Mouse (Mus musculus): Measurements from ENCODE around the gene Nrxn3.

Nrxn3 gene

DNA sequence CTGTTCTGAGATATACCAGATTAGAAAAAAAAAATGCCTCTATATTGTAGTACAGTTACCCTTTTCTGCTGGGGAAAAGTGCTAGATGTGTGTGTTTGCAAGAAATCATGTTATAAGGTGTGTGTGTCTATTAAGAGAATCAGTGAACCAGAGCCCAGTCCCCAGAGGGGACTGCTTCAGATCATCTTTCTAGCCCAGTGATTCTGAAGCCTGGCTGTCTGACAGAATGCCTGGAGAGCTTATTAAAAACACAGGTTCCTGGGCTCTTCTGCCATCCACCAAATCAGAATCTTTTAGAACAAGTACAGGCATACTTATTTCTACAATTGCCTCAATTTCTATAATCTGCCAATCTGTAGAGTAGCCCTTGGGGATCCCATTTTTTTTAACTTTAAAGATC, 349.8 kb downstream of the Nrxn3 start:
- CTCF ChIA-PET, result no interaction called here

DNA sequence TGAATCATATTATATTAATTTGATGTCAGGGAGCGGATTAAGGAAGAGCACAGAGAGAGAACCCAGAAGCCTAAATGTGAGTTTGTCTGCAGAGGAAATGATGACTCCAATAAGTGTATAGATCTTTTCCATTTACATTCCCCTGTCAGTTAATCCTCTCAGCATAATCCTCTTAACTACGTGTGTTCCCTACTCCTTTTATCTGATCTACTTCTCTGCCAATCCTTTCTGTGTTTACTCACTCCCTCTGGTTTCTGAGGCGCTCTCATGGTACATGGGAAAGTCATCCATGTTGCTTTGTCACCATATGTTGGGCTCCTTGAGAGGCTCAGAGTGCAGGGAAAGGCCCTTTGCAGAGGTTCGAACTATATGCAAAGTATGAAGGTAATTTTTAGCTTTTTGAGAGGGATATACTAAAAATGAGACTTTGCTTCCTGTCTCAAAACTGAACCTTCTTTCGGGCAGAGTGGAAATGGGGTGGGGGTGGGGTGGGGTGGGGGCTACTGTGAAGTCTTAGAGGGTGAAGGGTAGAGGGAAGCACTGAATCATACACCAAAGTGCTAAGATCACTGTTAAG, 350.6 kb downstream of the Nrxn3 start:
- CTCF ChIA-PET, result no interaction called here

DNA sequence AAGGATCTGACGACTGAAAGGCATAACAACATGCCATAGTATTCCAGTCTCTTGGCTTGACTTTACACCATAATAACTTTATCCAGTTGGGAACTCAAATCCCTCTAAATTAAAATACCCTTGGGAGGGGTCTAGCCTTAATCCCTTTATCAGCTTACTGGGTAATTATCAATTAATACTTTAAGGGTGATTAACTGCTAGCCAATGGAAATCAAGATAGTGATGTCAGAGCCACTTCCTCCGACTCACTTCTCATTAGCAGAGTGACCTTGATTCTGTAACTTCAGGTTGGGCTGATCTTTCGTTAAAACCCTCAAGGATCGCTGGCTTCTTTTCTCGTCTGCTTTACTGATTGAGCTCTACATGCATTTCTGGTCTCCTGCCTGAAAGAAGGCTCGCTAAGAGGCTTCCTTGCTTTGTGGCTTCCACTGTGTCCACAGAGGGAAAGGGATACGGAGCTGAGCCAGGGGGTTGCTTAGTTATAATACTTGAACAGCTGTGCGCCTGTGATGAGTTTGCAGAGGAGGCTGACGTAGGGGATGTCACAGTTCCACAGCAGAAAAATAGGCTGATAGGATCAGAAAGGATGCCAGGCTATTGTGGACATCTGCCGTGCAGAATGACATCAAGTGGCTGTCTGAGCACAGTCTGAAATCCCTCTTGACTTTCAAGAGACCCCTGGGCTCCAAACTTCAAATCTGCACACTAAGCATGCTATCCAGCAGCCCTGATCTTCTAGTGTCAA, 352.0 kb downstream of the Nrxn3 start:
- CTCF ChIA-PET, result no interaction called here

DNA sequence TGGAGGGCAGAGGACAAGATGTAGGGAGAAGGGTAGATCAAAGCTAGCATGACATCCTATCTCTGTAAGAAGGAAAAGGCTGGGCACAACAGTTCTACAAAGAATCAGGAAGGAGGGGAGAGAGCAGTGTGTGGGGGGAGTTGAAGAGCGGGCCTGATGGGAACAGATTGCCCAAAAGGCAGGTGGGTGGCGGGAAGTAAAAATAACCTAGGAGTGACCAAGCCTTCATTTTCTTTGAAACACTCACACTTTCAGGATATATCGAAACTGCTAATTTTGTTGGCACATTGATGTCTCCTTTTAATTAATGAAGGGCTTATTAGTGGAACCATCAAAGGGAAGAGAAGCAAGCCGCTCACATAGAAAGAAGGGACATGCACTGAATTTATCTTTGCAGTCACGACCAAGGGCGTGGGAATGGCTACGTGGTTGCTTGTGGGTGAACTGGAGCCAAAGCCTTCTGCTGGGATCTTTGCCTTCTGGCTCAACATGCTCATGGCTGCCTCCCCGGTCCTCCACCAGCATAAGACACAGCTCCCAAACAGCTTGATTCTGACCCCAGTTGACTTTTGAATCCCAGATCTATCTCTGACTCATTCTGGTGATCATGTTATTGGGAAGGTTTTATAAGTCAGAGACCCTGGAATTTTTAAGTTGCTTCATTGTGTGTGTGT, 371.3 kb downstream of the Nrxn3 start:
- CTCF ChIA-PET, result no interaction called here

DNA sequence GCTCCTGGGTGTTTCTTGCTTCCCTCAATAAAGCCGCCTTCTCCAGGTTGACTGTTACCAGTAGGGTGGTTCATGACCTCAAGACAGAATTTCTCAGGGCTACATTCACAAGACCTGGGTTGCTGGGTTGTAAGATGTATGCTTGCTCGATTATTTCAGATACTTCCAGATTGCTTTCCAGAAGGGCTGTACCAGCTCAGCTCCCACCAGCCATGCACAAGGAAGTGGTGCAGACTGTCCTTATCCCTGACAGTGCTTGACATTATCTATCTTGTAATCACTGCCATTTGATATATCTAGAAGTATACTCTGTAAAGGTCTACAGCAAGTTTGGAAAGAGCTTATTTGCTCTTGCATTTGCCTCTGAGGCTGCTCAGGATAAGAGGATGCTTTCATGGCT, 374.9 kb downstream of the Nrxn3 start:
- CTCF ChIA-PET, result no interaction called here

DNA sequence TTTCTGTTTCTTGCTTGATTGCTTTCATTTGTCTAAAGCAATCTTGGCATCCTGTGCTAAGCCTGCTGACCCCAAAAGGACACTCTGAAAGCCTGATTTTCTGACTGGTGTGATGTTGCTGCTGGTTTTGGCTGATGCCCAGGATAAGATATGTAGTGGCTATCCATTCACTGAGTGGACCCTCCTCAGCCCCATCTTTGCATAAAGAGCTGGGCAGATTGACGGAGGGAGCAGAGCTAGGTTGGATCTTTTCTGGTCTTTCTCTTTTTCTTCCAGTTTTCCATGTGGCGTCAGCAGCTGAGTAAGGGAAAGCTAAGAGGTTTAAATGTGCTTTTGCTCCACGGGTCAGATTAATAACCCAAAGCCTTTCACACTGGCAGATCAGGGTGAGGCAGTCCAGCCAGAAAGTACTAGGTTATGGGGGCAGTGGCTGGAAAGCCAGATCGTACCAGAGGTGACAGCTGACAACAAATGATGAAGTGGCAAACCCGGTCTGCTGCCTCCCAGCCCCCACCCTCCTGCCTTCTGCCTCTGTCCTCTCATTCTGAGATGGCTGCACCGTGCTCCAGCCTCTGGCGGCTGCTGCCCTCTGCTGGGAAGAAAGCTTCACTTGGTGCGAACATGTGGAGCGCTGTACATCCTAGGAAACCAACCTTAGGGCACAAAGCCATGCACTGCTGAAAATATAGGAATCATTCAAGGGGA, 383.5 kb downstream of the Nrxn3 start:
- CTCF ChIA-PET, result no interaction called here

DNA sequence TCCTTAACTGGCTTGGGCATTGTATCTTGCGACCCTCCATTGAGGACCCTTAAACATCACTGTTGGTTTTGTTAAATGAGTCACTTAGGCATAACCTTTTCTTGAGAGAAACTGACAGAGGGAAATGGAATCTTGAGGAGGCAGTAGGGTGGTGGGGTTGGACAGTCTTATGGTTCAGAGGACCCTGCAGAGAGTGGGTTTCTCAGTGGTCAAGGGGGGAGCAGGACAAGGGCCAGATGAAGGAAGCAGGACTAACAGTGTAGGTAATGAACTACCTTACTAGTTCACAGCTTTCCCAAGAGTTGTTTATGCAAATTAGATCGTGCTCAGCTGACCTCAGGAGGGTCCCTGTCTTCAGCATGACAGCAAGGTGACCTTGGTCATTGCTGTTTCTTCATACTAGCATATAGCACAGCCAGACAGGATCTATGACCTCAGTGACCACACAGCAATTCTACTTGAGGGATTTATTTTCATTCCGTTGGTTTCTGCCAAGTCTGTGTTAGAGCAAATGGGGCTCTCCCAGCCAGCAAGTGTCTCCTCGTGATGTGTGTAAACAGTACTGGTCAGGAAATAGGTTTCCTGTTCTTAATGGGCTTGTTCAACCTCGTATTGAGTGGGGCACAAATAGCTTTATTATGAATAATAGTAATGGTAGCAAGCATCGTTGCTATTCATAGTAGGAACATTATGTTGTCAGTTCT, 384.4 kb downstream of the Nrxn3 start:
- CTCF ChIA-PET, result no interaction called here

DNA sequence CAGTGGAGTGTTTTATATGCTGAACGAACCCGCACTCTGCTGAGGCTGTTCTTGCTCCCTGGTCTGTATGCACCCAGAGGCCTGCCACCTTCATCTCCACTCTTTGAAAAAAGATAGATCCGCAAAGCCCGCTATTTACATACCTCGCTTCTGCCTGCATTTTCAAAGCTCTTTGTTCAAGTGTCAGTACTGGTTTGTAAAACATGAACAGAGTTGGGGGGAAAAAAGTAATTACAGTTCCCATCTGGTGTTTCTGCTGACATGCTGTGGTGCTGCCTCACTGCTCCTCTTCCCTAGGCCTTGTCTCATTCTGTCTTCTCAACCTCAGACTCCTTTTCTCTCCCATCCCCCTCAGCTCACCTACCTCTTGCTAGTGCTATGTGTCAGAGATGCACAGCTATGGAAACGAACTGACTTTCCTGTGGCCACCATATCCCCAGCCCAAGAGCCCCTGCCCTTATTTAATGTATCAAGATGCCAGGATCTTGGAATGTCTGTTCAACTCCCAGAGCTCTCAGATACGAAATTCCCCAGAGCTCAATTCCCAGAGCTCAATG, 387.2 kb downstream of the Nrxn3 start:
- CTCF ChIA-PET, result no interaction called here

DNA sequence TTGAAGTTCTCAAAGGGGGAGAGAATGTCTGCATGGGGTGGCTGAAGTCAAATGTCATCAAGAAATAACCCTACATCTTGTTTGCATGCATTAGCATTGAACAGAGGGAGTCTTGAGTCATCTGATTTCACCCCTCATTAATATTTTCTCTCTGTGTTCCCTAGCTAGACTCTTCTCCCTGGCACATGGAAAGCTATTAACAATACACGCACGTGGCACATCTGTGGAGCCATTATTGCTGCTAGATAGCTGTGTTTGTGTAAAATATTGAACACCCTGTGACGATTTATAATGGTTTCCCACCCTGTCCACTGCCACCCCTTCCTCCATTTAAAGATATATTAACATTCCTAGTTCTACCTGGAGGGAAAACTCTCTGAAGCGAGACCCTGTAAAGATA, 405.9 kb downstream of the Nrxn3 start:
- CTCF ChIA-PET, result no interaction called here

DNA sequence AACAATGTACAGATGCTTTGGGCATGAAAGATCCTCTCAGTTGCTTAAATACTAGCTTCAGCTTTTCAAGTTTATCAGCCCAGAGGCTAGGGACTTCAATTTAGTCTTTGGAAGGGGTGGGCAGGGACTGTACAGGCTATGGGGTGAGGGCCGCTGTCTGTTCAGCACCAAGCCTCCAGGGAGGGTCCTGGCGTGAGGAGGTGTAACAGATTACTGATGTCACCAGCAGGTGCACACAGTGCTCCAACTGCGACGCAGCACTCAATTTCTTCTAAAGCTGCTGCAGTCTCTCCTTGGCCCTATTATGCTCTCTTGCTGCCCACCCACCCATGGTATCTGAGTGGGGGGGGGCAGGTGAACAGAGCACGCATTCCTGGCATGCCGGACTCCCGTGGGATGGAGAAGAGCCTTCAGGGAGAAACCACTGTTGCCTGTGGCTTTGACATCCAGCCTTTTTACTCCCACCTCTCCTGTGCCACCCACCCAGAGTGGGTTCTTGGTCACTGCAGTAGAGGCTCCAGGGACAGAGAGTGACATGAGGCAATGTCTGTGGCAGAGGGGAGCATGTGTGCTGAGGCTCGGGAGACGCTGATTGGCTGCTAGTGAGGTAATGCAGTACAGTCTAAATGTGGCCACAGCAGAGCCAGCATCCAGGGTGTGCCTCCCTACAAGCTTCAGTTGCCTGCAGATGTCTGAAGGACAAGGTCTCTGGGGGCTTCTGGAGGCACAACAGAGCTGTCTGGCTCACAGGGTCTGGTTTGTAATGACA, 406.6 kb downstream of the Nrxn3 start:
- CTCF ChIA-PET, result no interaction called here

DNA sequence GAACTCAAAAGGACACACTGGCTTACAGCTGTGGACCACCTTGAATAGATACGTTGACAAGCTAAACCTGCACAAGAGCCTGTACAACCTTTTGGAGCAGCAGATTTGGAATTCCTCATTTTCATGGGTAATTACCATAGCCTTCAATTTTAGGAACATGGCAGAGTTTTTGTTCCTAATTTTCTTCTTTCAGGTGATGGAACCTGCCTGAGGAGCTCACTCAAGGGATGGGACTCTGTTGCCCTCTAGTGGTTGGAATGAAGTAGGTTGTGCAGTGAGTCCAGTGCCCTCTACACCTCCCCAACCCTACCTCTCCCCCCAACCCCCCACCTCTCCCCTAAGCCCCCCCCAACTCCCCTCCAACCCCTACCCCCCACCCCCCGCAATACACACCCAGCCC, 411.7 kb downstream of the Nrxn3 start:
- CTCF ChIA-PET, result no interaction called here

DNA sequence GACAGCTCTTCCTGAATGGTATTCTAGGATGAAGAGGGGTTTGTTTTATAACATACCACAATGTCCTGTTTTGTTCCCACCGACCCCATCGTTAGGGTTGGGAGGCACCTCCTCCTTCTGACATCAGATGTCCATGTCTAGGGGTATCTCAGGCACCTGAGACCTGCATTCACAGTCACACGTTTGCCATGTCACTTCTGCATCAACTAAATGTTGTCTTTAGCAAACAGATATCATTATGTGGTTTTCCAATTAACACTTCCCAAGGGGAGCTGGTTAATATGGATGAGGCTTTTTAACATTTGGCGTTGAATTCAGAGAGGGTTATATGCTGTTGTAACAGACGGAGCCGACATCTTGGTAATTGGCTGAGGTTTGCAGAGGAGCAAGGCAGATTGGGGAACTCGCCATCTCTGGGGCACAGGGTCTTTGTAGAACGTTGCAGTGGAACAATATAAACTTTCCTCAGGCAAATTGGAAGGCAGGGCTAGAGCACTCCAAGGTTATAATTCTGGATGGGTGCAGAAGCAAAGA, 412.2 kb downstream of the Nrxn3 start:
- CTCF ChIA-PET, result no interaction called here

DNA sequence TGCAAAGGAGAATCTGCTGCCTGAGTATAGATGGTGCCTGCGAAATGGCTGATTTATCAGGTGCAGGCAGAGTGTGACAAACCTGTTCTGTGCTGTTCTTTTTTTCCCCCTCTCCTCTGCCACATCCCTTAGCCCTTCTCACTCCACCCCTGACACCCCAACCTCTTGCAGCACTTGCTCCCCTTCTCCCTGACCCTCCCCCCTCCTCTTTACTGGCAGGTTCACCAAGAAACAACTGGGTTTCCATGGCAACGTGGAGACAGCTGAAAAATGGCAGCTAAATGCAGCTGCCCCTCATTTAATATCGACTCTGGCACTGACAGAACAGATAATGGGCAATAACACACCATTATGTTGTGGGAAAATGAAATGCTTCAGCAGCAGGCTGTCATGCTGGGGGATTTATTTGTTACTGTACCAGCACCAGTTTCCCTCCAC, 426.3 kb downstream of the Nrxn3 start:
- CTCF ChIA-PET, result no interaction called here

DNA sequence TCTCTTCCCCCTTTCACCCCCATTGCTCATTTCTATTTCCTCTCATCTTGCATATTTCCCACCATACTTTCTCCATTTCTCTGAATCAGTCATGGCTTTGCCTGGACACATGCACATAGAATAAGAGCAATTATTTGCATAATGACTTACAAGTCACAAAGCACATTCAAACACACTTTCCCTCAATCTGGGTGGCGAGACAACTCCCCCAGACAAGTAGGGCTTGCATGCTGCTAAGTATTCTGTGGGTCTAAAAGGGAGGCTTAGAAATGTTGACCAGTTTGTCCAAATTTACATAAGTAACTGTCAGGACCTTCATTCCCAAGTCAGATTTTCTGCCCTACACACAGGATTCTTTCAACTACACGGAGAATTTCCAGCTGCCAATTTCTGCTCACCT, 426.8 kb downstream of the Nrxn3 start:
- CTCF ChIA-PET, result no interaction called here

DNA sequence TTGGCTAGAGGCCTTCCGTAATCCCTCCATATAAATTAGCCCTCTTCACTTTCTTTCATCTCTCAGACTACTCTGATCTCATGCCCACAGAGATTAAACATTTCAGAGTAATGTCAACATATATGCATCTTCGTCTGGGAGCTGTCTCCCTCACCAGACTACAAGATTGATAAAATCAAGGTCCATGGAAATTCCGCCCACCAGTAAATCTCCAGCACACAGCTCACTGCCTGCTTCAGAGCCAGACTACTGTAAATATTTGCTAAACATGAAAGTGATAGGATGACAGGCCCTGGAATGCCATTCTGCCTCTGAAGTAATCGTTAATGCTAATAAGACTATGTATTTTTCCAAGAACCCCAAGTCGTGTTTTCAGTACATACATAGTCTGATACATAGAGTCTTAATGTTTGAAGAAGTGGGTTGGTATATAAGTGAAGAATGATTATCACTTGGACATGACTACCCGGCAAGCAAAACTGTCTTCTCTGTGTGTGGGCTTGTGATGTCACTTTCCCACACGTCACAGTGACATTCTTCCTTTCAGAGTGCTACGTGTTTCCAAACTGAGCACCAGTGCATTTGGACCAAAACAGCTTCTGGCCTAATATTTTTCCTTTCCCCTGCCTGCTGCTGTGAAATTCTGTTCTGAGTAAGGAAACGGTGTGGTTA, 433.5 kb downstream of the Nrxn3 start:
- CTCF ChIA-PET, result no interaction called here

DNA sequence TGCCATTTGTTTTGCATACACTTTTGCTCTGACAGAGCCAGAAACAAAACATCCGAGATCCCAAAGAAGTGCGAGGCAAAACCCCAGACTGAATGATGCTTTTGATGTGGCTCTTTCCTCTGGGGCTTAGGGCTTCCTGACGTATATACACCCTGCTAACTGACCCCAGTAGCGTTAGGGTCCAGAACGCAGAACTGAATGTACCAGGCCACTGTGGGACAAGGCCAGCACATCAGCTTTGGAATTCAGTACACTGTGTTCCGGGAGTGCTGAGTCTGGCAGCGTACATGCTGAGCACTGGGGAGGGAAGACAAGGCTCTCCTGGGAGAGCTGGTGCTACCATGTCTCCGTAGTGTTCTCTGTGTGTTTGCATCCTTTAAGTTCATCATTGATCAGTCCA, 436.7 kb downstream of the Nrxn3 start:
- CTCF ChIA-PET, result no interaction called here

DNA sequence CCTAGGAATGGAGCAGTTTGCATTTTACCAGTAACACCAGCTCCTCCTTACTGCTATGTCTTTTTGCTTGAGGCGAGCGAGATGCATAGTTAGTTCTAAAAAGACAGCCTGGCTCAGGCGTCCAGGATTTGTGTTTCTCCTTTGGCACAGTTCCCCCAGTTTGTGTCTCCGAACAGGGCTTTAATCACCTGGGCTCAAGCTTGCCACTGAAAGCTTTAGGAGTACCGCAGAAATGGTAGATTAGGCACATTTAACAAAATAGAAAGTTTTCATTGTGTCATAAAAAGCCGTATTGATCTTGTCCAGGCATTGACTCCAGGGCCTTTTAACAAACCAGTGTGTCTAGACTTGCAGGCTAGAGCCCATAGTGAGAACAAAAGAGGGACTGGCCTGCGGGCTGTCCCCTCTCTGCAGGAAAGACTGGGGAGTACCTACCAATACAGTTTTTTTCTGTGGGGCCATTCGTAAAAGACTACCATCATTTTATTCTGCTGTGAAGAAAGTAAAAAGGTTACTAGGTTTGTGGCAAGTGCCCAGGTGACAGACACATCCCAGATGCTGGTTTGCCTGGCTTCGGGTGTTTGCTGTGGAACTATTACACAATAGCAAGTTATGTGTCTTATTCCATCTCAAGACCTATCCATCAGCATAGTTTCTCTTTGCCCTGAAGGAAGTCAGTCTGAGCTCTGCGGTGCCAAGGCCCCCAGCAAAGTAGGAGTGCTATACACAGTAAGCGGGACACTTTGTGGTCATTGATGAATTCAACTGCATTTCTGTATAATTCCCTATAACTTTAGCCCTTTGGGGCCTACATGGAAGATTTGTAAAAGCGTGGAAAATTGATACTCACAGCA, 451.9 kb downstream of the Nrxn3 start:
- CTCF ChIA-PET, result no interaction called here

DNA sequence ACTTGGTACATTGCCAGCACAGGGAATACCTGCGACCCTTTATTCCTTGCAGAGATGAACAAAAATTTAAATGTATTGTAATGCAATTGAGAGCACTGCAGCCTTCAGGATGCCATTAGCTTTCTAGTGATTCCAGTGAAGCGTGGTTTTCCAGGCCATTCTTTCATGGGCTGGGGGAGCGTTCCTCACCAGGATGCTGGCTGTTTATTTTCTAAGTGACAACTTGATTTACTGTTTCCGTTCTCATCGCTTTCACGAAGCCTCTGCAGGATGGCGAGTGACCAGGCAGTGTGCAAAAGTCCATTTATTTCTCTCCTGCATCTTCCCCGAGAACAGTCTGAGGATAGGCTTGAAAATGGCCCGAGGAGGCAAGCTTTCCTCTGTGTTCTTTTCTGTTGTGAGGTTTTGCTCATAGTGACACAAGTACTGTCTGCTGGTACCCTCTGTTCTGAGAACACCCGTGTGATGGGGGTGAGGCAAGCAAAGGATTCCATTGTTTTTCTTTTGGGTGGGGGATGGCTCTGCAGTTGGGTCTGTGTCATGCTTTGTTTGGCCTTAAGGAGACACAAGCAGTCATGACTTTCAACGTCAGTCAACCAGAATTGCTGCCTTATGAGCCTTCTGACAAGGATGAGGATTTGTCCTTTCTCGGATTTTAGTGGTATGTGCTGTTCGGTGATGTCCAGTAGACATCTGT, 457.4 kb downstream of the Nrxn3 start:
- CTCF ChIA-PET, result no interaction called here

DNA sequence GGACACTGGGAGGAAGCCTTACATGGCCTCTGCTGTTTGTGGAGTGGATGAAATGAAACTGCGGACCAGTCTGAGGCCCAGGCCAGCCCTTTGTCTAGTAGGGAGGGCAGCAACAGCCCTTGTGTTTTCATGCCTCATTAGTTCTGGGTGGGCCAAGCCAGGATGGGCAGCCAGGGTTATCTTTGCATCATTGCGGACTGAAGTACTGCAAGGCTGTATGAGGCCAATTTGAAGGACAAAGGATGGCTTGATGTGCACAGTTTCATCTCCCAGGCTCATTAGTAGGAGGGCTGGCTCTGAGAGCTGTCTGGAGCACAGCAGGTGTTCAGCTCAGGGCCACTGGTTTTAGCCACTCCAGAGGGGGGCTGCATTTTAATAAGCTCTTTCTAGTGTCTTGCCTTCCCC, 458.5 kb downstream of the Nrxn3 start:
- CTCF ChIA-PET, result no interaction called here
